Mouse (Mus musculus): ENCODE data around the gene Cyfip2.

Cyfip2 gene

GRCm38 (mm10) chr11:46236976-46237375 lies 75.7 kb downstream of the Cyfip2 start:
- DNase-seq (ENCODE audit: low spot score) = peak; percentile 78

GRCm38 (mm10) chr11:46235334-46235733 lies 77.3 kb downstream of the Cyfip2 start, which contains the start of gene Fndc9:
TSS of gene Fndc9 (plus strand) at chr11:46235531.
- peak; percentile 44 for DNase-seq (ENCODE audit: low spot score)

GRCm38 (mm10) chr11:46233966-46234365 lies 78.7 kb downstream of the Cyfip2 start:
- no peak for DNase-seq (ENCODE audit: low spot score)

- DNase-seq (ENCODE audit: low spot score) = no peak
These were observed 79.9 kb downstream of the Cyfip2 start for GRCm38 (mm10) chr11:46232803-46233202.

- DNase-seq (ENCODE audit: low spot score) = no peak
These were observed 82.5 kb downstream of the Cyfip2 start for GRCm38 (mm10) chr11:46230184-46230583.

- DNase-seq (ENCODE audit: low spot score) = no peak
These were observed 87.3 kb downstream of the Cyfip2 start for GRCm38 (mm10) chr11:46225345-46225744.

GRCm38 (mm10) chr11:46223575-46223974 lies 89.1 kb downstream of the Cyfip2 start:
- DNase-seq (ENCODE audit: low spot score) = no peak

- no peak for DNase-seq (ENCODE audit: low spot score)
These were observed 92.4 kb downstream of the Cyfip2 start for GRCm38 (mm10) chr11:46220211-46220610.

GRCm38 (mm10) chr11:46219380-46219779 lies 93.3 kb downstream of the Cyfip2 start:
- no peak for DNase-seq (ENCODE audit: low spot score)

- DNase-seq (ENCODE audit: low spot score) = no peak
These were observed 94.1 kb downstream of the Cyfip2 start for GRCm38 (mm10) chr11:46218584-46218983.

- DNase-seq (ENCODE audit: low spot score) = no peak
These were observed 95.0 kb downstream of the Cyfip2 start for GRCm38 (mm10) chr11:46217686-46218085.

GRCm38 (mm10) chr11:46216669-46217068 lies 96.0 kb downstream of the Cyfip2 start:
- no peak for DNase-seq (ENCODE audit: low spot score)

- peak; percentile 97 for DNase-seq (ENCODE audit: low spot score)
These were observed 97.3 kb downstream of the Cyfip2 start for GRCm38 (mm10) chr11:46215354-46215753.

- DNase-seq (ENCODE audit: low spot score) = peak; percentile 50
These were observed 98.1 kb downstream of the Cyfip2 start for GRCm38 (mm10) chr11:46214368-46215230.

- peak; percentile 78 for DNase-seq (ENCODE audit: low spot score)
These were observed 98.8 kb downstream of the Cyfip2 start for GRCm38 (mm10) chr11:46213844-46214243.

- DNase-seq (ENCODE audit: low spot score) = no peak
These were observed 100.8 kb downstream of the Cyfip2 start for GRCm38 (mm10) chr11:46211858-46212257.

- no peak for DNase-seq (ENCODE audit: low spot score)
These were observed 102.8 kb downstream of the Cyfip2 start for GRCm38 (mm10) chr11:46209884-46210283.

- peak; percentile 40 for DNase-seq (ENCODE audit: low spot score)
These were observed 106.8 kb downstream of the Cyfip2 start for GRCm38 (mm10) chr11:46205639-46206409.

GRCm38 (mm10) chr11:46204841-46205240 lies 107.8 kb downstream of the Cyfip2 start:
- DNase-seq (ENCODE audit: low spot score) = no peak

- DNase-seq (ENCODE audit: low spot score) = no peak
These were observed 110.1 kb downstream of the Cyfip2 start for GRCm38 (mm10) chr11:46202547-46202887.

GRCm38 (mm10) chr11:46201636-46202546 lies 110.8 kb downstream of the Cyfip2 start:
- peak; percentile 58 for DNase-seq (ENCODE audit: low spot score)

GRCm38 (mm10) chr11:46200664-46201063 lies 112.0 kb downstream of the Cyfip2 start:
- DNase-seq (ENCODE audit: low spot score) = no peak

Data from embryo, embryonic 10.5 days (tissue).